Mouse (Mus musculus): ENCODE data around the gene Btbd35f19. TPM values are rescaled to one million over a fixed set of nuclear protein-coding genes. Genes with fewer than 3 reads are reported as not detected.
"Not testable (repeated sequence)": the region's sequence is repeated elsewhere in the genome, so short reads cannot be mapped to it uniquely, and the experiment has no call there.

Btbd35f19 gene
- polyA plus RNA-seq (2012; rRNA removed): 0.20 TPM in 1 of 2 replicates, not detected in the other

- not testable (repeated sequence) for H3K27ac ChIP-seq (ENCODE audit: control insufficient read depth, insufficient read depth, low read depth, low read length); H3K4me3 ChIP-seq (ENCODE audit: control insufficient read depth, low read depth, low read length); H3K27me3 ChIP-seq (ENCODE audit: control insufficient read depth, insufficient read depth, low read length); H3K36me3 ChIP-seq (ENCODE audit: control insufficient read depth, insufficient read depth, low read length); H3K4me1 ChIP-seq (ENCODE audit: control insufficient read depth, insufficient read depth, low read length)
Measured at GRCm38 (mm10) chrX:31383818-31384217, at the start of gene Btbd35f19. Gene Btbd35f19, minus strand, starts transcription at chrX:31383918.

DNA sequence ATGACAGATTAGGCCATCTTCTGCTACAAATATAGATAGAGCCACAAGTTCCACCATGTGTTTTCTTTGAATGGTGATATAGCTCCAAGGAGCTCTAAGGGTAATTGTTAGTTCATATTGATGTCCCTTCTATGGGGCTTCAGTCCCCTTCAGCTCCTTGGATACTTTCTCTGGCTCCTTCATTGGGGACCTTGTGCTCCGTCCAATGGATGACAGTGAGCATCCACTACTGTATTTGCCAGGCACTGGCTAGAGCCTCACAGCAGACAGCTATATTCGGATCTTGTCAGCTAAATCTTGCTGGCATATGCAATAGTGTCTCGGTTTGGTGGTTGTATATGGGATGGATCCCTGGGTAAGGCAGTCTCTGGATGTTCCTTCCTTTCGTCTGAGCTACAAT, 41.8 kb downstream of the Btbd35f19 start:
- not testable (repeated sequence) for H3K4me3 ChIP-seq (ENCODE audit: control insufficient read depth, low read depth, low read length); H3K27ac ChIP-seq (ENCODE audit: control insufficient read depth, insufficient read depth, low read depth, low read length); H3K4me1 ChIP-seq (ENCODE audit: control insufficient read depth, insufficient read depth, low read length); H3K36me3 ChIP-seq (ENCODE audit: control insufficient read depth, insufficient read depth, low read length); H3K27me3 ChIP-seq (ENCODE audit: control insufficient read depth, insufficient read depth, low read length)

DNA sequence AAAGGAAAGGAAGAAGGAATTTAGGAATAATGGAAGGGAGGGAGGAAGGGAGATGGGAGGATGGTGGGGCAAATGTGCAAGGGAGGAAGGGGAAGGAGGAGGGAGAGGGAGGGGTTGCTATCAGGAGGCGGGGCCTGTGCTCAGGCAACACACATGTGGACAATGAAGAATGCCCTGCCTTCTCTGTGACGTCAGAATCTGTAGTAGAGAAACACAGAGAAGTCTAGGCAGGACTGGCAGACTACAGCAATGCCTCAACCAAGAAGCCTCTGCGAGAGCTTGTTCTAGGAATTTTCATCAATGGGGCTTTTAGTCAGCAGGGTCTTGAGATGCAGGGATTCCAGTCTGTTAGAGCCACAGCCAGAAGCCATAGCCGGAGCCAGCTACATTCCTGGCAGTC, 47.6 kb downstream of the Btbd35f19 start, which contains the start of gene Btbd35f26:
Btbd35f26 (plus strand) TSS at position 301 of the 400 bp plus-strand sequence.
- not testable (repeated sequence) for H3K27ac ChIP-seq (ENCODE audit: control insufficient read depth, insufficient read depth, low read depth, low read length); H3K4me1 ChIP-seq (ENCODE audit: control insufficient read depth, insufficient read depth, low read length); H3K27me3 ChIP-seq (ENCODE audit: control insufficient read depth, insufficient read depth, low read length); H3K4me3 ChIP-seq (ENCODE audit: control insufficient read depth, low read depth, low read length); H3K36me3 ChIP-seq (ENCODE audit: control insufficient read depth, insufficient read depth, low read length)

Other genes with a start within 250 kb of the Btbd35f19 start
- 0.26 TPM in 1 of 2 replicates, not detected in the other for gene Spin2f, start 130.0 kb downstream of the Btbd35f19 start, polyA plus RNA-seq (2012; rRNA removed)
- 0.10 TPM in 1 of 2 replicates, not detected in the other for gene Btbd35f26, start 47.5 kb downstream of the Btbd35f19 start, polyA plus RNA-seq (2012; rRNA removed)
- not detected in 2 replicates for gene Gm21883, start 190.4 kb upstream of the Btbd35f19 start, polyA plus RNA-seq (2012; rRNA removed)
- 1.6 and 2.0 TPM in 2 replicates for gene Spin2e, start 235.0 kb upstream of the Btbd35f19 start, polyA plus RNA-seq (2012; rRNA removed)

All from testis, adult 2 months (tissue).